Mouse (Mus musculus): ENCODE data around the gene Gm15140.
"Not testable (repeated sequence)": the region's sequence is repeated elsewhere in the genome, so short reads cannot be mapped to it uniquely, and the experiment has no call there.

Gene Gm15140

DNA sequence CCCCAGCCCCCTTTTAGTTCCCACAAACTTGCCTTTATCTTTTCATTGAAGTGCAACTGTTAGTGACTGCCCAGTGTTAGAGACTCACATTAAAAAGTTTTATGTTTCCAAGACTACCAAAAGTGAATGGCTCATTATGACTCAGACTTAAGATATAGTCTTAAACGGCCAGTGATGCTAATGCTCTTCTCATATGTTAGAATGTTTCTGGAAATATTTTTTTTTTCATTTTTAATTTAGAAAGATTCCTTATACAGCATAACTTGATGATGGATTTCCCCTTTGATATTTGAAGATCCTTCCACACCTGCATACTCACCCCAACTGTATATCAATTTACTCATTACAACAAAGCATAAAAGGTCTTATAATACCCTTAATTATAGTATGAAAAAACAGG, at the start of gene Gm15140:
Gene Gm15140 (minus strand): TSS at position 101 of the 400 bp plus-strand sequence.
- DNase-seq = not testable (repeated sequence)

Data from layer of hippocampus, adult 9-11 months (tissue).